Mouse (Mus musculus) olfactory bulb, adult 2 months (tissue): ENCODE measurements around the gene Cd81. TPM values are rescaled to one million over a fixed set of nuclear protein-coding genes. Genes with fewer than 3 reads are reported as not detected.

ENCODE experiments used
- H3K27ac ChIP-seq: fragments of 200-500 bp; 2 replicates; pipeline ENCODE4 v1.5.1; 2012; ENCODE audit warnings: low read depth, low read length; ENCODE audit not compliant: insufficient read depth
- H3K4me1 ChIP-seq: fragments of 200-500 bp; 2 replicates; pipeline ENCODE4 v1.6.1; 2012; ENCODE audit warnings: low read length; ENCODE audit not compliant: control insufficient read depth, insufficient read depth
- H3K4me3 ChIP-seq: fragments of 200-500 bp; 2 replicates; pipeline ENCODE4 v1.5.1; 2012; ENCODE audit warnings: mild to moderate bottlenecking, low read depth, low read length, moderate library complexity; ENCODE audit not compliant: insufficient read depth
- CTCF ChIP-seq: fragments of 200-500 bp; IDR thresholded peaks from 2 replicates; pipeline ENCODE4 v1.5.1; 2012; ENCODE audit warnings: low read depth, mild to moderate bottlenecking, low read length, moderate library complexity; ENCODE audit not compliant: insufficient read depth
- POLR2A ChIP-seq: fragments of 200-500 bp; IDR thresholded peaks from 2 replicates; pipeline ENCODE4 v1.6.1; 2012; ENCODE audit warnings: mild to moderate bottlenecking, low read depth, low read length, moderate library complexity; ENCODE audit not compliant: insufficient read depth
- WGBS: fragments of 180-500 bp; shearing (Covaris S2); methylation state at CpG from one replicate; pipeline ENCODE4 v1.1.7; 2018; 5-methylcytosine and 5-hydroxymethylcytosine counted together
- polyA plus RNA-seq: library from polyadenylated mRNA; stranded (reverse); fragments of >200 nt; gene quantifications from 2 replicates; pipeline ENCODE4 v1.2.4, GENCODE M21; 2012; ENCODE audit warnings: low replicate concordance; ENCODE audit not compliant: missing spikeins, insufficient read depth, insufficient read length

The Cd81 gene
- polyA plus RNA-seq, 1 experiment, result not detected

- Histone ChIP-seq H3K27ac (peak overlapping the region; percentile 32; the same call in 1 of the 2 replicates), H3K4me3 (no peak overlapping the region), H3K4me1 (peaks cover 59% of the 10 kb centered on the region)
- WGBS, result 37% methylated on average over 5 of the region's 5 CpGs
- TF ChIP-seq POLR2A, result no peak
- no peak for TF ChIP-seq CTCF
Measured at GRCm38 (mm10) chr7:143059202-143059870, 6.8 kb downstream of the Cd81 start.

GRCm38 (mm10) chr7:143062704-143063103, 10.2 kb downstream of the Cd81 start:
- WGBS, result 56% methylated on average over 2 of the region's 2 CpGs
- H3K4me1 ChIP-seq, result peaks cover 32% of the 10 kb centered on the region
- H3K4me3 ChIP-seq, result no peak overlapping the region
- TF ChIP-seq POLR2A (no peak), CTCF (no peak)
- H3K27ac ChIP-seq, result no peak overlapping the region

DNA sequence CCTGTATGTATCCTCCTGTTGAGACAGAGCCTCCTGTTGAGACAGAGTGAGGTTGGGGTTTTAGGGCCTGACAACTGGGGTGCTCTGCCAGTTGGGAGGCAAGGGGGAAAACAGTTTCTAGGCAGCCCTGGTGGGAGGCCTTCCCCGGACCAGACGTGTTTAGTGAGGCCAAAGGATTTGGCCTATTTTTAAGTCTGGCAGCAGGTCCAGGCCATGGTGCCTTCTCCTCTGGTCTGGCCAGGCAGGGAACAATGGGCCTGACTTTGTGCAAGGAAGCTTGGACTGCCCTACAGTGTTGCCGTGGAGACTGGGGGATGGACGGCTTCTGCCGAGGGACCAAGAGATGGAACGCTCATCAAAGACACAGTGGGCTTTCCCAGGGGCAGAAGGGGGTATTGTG, 11.7 kb downstream of the Cd81 start:
- Histone ChIP-seq H3K27ac (no peak overlapping the region), H3K4me1 (peaks cover 29% of the 10 kb centered on the region), H3K4me3 (no peak overlapping the region)
- no peak for TF ChIP-seq POLR2A
- no peak for TF ChIP-seq CTCF
- WGBS, result 32% methylated on average over 6 of the region's 6 CpGs

DNA sequence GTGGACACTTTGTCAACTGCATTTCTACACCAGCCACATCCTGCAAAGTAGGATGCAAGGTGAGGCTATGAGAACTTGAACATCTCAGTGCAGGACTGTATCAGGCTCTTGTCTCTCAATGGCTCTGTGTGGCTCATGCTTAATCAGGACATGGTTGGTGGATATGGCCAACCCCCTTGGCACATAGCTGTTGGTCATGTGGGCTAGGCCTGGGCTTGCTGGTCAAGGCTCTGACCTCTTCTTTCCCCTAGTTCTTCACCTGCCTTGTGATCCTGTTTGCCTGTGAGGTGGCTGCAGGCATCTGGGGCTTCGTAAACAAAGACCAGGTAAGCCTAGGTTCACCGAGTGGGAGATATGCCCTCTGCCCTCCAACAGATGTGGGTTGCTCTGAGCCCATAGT, 13.2 kb downstream of the Cd81 start:
- Histone ChIP-seq H3K27ac (no peak overlapping the region), H3K4me1 (peaks cover 29% of the 10 kb centered on the region), H3K4me3 (no peak overlapping the region)
- 97% methylated on average over 2 of the region's 2 CpGs for WGBS
- no peak for TF ChIP-seq POLR2A
- TF ChIP-seq CTCF, result no peak

- 35% methylated on average over 2 of the region's 2 CpGs for WGBS
- Histone ChIP-seq H3K4me1 (peaks cover 25% of the 10 kb centered on the region), H3K4me3 (no peak overlapping the region), H3K27ac (no peak overlapping the region)
- TF ChIP-seq CTCF (no peak), POLR2A (no peak)
Measured at GRCm38 (mm10) chr7:143067469-143067868, 14.9 kb downstream of the Cd81 start.

- 77% methylated on average over 3 of the region's 3 CpGs for WGBS
Measured at GRCm38 (mm10) chr7:143067897-143068296, 15.4 kb downstream of the Cd81 start.

GRCm38 (mm10) chr7:143068316-143068881, 15.9 kb downstream of the Cd81 start:
- no peak for TF ChIP-seq POLR2A
- no peak for TF ChIP-seq CTCF
- Histone ChIP-seq H3K27ac (peak overlapping the region; percentile 90), H3K4me3 (peak overlapping the region; percentile 51), H3K4me1 (peaks cover 22% of the 10 kb centered on the region)
- 36% methylated on average over 13 of the region's 13 CpGs for WGBS

More at GRCm38 (mm10) chr7:143067897-143068296, 15.4 kb downstream of the Cd81 start:
- TF ChIP-seq POLR2A, result no peak
- no peak for TF ChIP-seq CTCF
- no peak overlapping the region; the same call in 1 of the 2 replicates for H3K27ac ChIP-seq
- H3K4me3 ChIP-seq, result no peak overlapping the region
- peaks cover 22% of the 10 kb centered on the region for H3K4me1 ChIP-seq

DNA sequence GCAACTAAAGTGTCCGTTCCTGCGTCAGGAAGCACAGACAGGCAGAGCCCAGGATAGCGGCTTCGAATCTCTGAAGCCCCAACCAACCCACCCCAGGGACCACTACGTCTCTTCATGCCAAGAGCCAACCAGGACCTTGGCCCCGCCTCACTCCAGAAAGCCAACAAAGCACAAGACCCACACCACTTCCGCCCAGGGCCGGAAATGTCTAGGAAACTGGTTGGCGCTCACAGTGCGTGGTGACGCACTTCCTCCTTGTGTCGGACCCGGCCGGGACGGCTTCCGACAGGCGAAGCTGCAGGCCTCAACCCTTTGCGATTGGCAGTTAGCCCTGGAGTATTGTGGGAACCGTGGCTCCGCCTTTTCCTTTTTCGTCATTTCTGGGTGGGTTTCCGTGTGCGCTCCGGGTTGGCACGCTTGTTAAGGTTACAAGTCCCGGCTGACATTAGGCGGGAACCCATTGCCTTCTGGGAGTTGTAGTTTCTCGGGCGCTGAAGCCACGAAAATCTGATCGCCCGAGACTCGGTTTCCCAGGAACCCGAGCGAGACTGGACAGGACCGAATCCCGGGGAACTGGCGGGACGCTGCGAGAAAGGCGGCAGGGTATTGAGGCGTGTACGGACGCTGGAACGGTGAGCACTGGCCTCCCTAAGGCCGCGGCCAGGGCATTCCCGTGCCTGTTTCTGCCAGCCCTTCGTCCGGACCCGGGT, 16.5 kb downstream of the Cd81 start, which contains the start of gene Tssc4:
Tssc4 (plus strand) TSS at position 368 of the 710 bp plus-strand sequence.
- Histone ChIP-seq H3K4me3 (peak within 1 kb of the TSS; percentile 90), H3K27ac (peak within 1 kb of the TSS; percentile 90), H3K4me1 (peaks cover 22% of the 10 kb centered on the region)
- WGBS, result under 1% methylated on average over 51 of the region's 51 CpGs
- peak; percentile 41 for TF ChIP-seq POLR2A
- TF ChIP-seq CTCF, result no peak

DNA sequence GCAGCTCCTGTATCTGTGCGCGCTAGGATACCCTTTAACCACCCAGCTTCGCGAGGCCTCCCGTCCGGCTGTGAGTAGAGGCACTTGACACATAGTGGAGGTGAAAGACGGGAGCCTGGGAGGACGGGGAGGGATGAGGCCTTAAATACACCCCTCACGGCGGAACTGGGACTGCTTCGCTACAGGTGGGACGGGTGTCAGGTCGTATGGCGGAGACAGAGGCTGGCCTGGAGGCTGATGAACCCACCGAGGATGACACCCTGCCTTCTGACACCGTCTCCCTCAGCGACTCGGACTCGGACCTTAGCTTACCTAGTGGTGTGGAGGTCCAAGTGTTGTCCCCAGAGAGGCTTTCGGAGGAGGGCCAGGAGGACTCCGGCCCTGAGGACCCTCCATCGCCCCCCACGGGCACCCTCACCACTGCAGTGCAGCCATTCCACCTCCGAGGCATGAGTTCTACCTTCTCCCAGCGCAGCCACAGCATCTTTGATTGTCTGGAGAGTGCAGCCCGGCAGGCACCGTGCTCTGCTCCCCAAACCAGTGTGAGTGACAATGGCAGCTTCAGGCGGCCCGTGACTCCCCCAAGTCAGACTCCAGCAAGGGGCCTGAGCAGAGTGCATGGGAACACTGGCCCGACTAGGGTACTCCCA, 17.3 kb downstream of the Cd81 start:
- TF ChIP-seq CTCF, result no peak
- no peak for TF ChIP-seq POLR2A
- WGBS, result 6% methylated on average over 30 of the region's 30 CpGs
- H3K27ac ChIP-seq, result peak overlapping the region; percentile 76

More for the DNA sequence above, 17.3 kb downstream of the Cd81 start:
- H3K4me3 ChIP-seq, result peak overlapping the region; percentile 90
- H3K4me1 ChIP-seq, result peaks cover 22% of the 10 kb centered on the region
